Mouse (Mus musculus): ENCODE data around the gene Speer4f1. TPM values are rescaled to one million over a fixed set of nuclear protein-coding genes. Genes with fewer than 3 reads are reported as not detected.

The Speer4f1 gene
- polyA plus RNA-seq, 1 experiment from 2014 or later, result not detected

GRCm38 (mm10) chr5:17499873-17500329 lies 24.0 kb downstream of the Speer4f1 start:
- H3K27ac ChIP-seq, result no peak overlapping the region

GRCm38 (mm10) chr5:17500866-17501265 lies 25.0 kb downstream of the Speer4f1 start:
- peak; percentile 75 for ATAC-seq
- Histone ChIP-seq H3K27ac (peak overlapping the region; percentile 35; the same call in 1 of the 2 replicates), H3K4me1 (replicated peaks) (peaks cover 23% of the 10 kb centered on the region), H3K9me3 (no peaks in the 10 kb centered on the region), H3K9ac (replicated peaks) (no peak overlapping the region), H3K27me3 (no peaks in the 10 kb centered on the region), H3K36me3 (no peaks in the 10 kb centered on the region), H3K4me3 (replicated peaks) (no peak overlapping the region), H3K4me2 (replicated peaks) (no peak overlapping the region)
- WGBS, result 29% methylated on average over 1 of the region's 1 CpGs

More at GRCm38 (mm10) chr5:17499873-17500329, 24.0 kb downstream of the Speer4f1 start:
- no peak overlapping the region for H3K4me3 ChIP-seq (replicated peaks)
- H3K9ac ChIP-seq (replicated peaks), result no peak overlapping the region
- no peaks in the 10 kb centered on the region for H3K9me3 ChIP-seq
- no peak overlapping the region for H3K4me2 ChIP-seq (replicated peaks)
- H3K27me3 ChIP-seq, result no peaks in the 10 kb centered on the region
- no peaks in the 10 kb centered on the region for H3K36me3 ChIP-seq
- H3K4me1 ChIP-seq (replicated peaks), result peaks cover 23% of the 10 kb centered on the region
- ATAC-seq, result peak; percentile 68
- 24% methylated on average over 1 of the region's 1 CpGs for WGBS

- Histone ChIP-seq H3K9me3 (no peaks in the 10 kb centered on the region), H3K36me3 (no peaks in the 10 kb centered on the region), H3K4me1 (replicated peaks) (peaks cover 13% of the 10 kb centered on the region), H3K27ac (no peak overlapping the region), H3K4me2 (replicated peaks) (no peak overlapping the region), H3K4me3 (replicated peaks) (no peak overlapping the region), H3K27me3 (no peaks in the 10 kb centered on the region), H3K9ac (replicated peaks) (no peak overlapping the region)
- ATAC-seq, result no peak
Measured at GRCm38 (mm10) chr5:17505540-17505939, 29.6 kb downstream of the Speer4f1 start.

GRCm38 (mm10) chr5:17508038-17508437 lies 32.1 kb downstream of the Speer4f1 start:
- Histone ChIP-seq H3K27me3 (no peaks in the 10 kb centered on the region), H3K4me2 (replicated peaks) (no peak overlapping the region), H3K9me3 (no peaks in the 10 kb centered on the region), H3K4me3 (replicated peaks) (no peak overlapping the region), H3K27ac (no peak overlapping the region), H3K4me1 (replicated peaks) (no peaks in the 10 kb centered on the region), H3K9ac (replicated peaks) (no peak overlapping the region), H3K36me3 (no peaks in the 10 kb centered on the region)
- 77% methylated on average over 3 of the region's 3 CpGs for WGBS
- ATAC-seq, result no peak

Other genes with a start within 250 kb of the Speer4f1 start
- gene Speer4f2, start 102.9 kb upstream of the Speer4f1 start, polyA plus RNA-seq (2015; fragmentation: Nextera tagmentation; extraction: Ambion mirVana), result not detected in 2 replicates
- 9.2 and 9.4 TPM in 2 replicates for gene Sema3c, start 98.2 kb downstream of the Speer4f1 start, polyA plus RNA-seq (2015; fragmentation: Nextera tagmentation; extraction: Ambion mirVana)